In the genomic region with DNA sequence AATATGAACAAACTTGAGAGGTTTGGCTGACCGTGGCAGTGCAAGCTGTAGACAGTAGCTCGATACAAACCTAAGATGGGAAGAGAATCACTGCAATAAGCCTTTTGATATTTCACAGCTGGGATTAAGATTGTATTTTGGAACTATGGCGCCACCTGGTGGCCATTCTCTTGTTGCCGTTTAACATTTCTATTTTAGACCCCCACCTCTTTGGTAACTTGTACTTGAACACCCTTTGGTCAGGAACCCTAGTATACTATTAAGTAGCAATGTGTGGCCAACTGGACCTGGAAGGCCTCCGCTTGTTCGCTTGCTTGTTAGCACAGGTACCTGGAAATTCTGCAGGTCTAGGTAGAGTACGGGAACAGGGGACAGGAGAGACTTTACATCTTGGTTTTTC, we compare ENCODE assay signal across 9 mouse cellular contexts. TPM values are rescaled to one million over a fixed set of nuclear protein-coding genes. Genes with fewer than 3 reads are reported as not detected.
A peak's percentile ranks its signal among the peaks of the same experiment; 100 is the strongest.
DNase-seq lines count a peak whose midpoint lies in the region; ATAC-seq and TF ChIP-seq lines count a peak whose summit lies in the region.
"Had no signal": no experiment of that assay in that cellular context is flagged by ENCODE, and none has a peak within 500 bp of the region (broad histone marks: within the 10 kb centered on the region; RNA-seq: fewer than 3 reads in every experiment).

No protein-coding gene starts in this region.

- no peak for TF ChIP-seq EP300 in stomach, postnatal 0 days (optimal IDR thresholded peaks at IDR 0.05)

- H3K4me1 ChIP-seq in forebrain, embryonic 16.5 days (replicated peaks; ENCODE audit: control insufficient read depth, insufficient read depth, low read length) = no peaks in the 10 kb centered on the region
- H3K4me1 ChIP-seq in intestine, postnatal 0 days (replicated peaks; ENCODE audit: control insufficient read depth, insufficient read depth, low read length) = no peaks in the 10 kb centered on the region
- no peaks in the 10 kb centered on the region for H3K4me1 ChIP-seq in liver, embryonic 13.5 days (replicated peaks)
- H3K4me1 ChIP-seq in neural tube, embryonic 13.5 days (replicated peaks) = no peaks in the 10 kb centered on the region
- H3K4me1 ChIP-seq in stomach, postnatal 0 days (replicated peaks; ENCODE audit: control insufficient read depth, insufficient read depth) = no peaks in the 10 kb centered on the region
- H3K4me1 ChIP-seq: embryonic facial prominence, embryonic 12.5 days had no signal

- no peaks in the 10 kb centered on the region for H3K36me3 ChIP-seq in forebrain, embryonic 16.5 days (ENCODE audit: control insufficient read depth, insufficient read depth)
- H3K36me3 ChIP-seq in intestine, postnatal 0 days (ENCODE audit: control insufficient read depth, insufficient read depth) = no peaks in the 10 kb centered on the region
- no peaks in the 10 kb centered on the region for H3K36me3 ChIP-seq in liver, embryonic 13.5 days
- no peaks in the 10 kb centered on the region for H3K36me3 ChIP-seq in neural tube, embryonic 13.5 days
- no peaks in the 10 kb centered on the region for H3K36me3 ChIP-seq in stomach, postnatal 0 days (ENCODE audit: control insufficient read depth, insufficient read depth, low read length)
- H3K36me3 ChIP-seq: embryonic facial prominence, embryonic 12.5 days had no signal

- ATAC-seq in forebrain, embryonic 16.5 days = peak; percentile 47
- ATAC-seq in intestine, postnatal 0 days = no peak
- no peak for ATAC-seq in liver, embryonic 13.5 days (ENCODE audit: low read depth)
- ATAC-seq in neural tube, embryonic 13.5 days (ENCODE audit: low read depth) = peak; percentile 43; the same call in 1 of the 2 replicates
- peak; percentile 47; the same call in 1 of the 2 replicates for ATAC-seq in stomach, postnatal 0 days (ENCODE audit: low FRiP score, low TSS enrichment)

- DNase-seq in left cerebral cortex, adult 18-20 months (ENCODE audit: low spot score in 2 of 2) = peak; percentile 65 to 76
- DNase-seq in left cerebral cortex, adult 11 months (ENCODE audit: low spot score) = no peak
- peak; percentile 41 for DNase-seq in cerebellum, adult 11 months
- peak; percentile 25 for DNase-seq in liver, embryonic 13.5 days
- peak; percentile 76 for DNase-seq in stomach, postnatal 0 days (ENCODE audit: low spot score)

- TF ChIP-seq CTCF in intestine, postnatal 0 days (IDR thresholded peaks at IDR 0.05; ENCODE audit: low read depth) = peak; percentile 86
- peak; percentile 91 for TF ChIP-seq CTCF in stomach, postnatal 0 days (IDR thresholded peaks at IDR 0.05; ENCODE audit: low read depth)

- WGBS in forebrain, embryonic 16.5 days = 23% methylated on average over 7 of the region's 7 CpGs
- WGBS in intestine, postnatal 0 days = 19% methylated on average over 7 of the region's 7 CpGs
- 16% methylated on average over 7 of the region's 7 CpGs for WGBS in liver, embryonic 13.5 days (ENCODE audit: insufficient replicate concordance)
- WGBS in neural tube, embryonic 13.5 days = 22% methylated on average over 7 of the region's 7 CpGs
- 19% methylated on average over 7 of the region's 7 CpGs for WGBS in stomach, postnatal 0 days

- no peak overlapping the region for H3K9ac ChIP-seq in forebrain, embryonic 16.5 days (replicated peaks; ENCODE audit: low read depth, low read length)
- H3K9ac ChIP-seq in intestine, postnatal 0 days (ENCODE audit: low read depth, low read length) = no peak overlapping the region
- H3K9ac ChIP-seq in liver, embryonic 13.5 days = no peak overlapping the region
- no peak overlapping the region for H3K9ac ChIP-seq in neural tube, embryonic 13.5 days
- H3K9ac ChIP-seq in stomach, postnatal 0 days (ENCODE audit: low read length) = no peak overlapping the region
- H3K9ac ChIP-seq: embryonic facial prominence, embryonic 12.5 days had no signal

- no peaks in the 10 kb centered on the region for H3K9me3 ChIP-seq in forebrain, embryonic 16.5 days (ENCODE audit: control insufficient read depth, low read length)
- no peaks in the 10 kb centered on the region for H3K9me3 ChIP-seq in intestine, postnatal 0 days (ENCODE audit: control insufficient read depth)
- H3K9me3 ChIP-seq in liver, embryonic 13.5 days (replicated peaks) = no peaks in the 10 kb centered on the region
- no peaks in the 10 kb centered on the region for H3K9me3 ChIP-seq in neural tube, embryonic 13.5 days
- no peaks in the 10 kb centered on the region for H3K9me3 ChIP-seq in stomach, postnatal 0 days (ENCODE audit: control insufficient read depth, low read length)
- H3K9me3 ChIP-seq: embryonic facial prominence, embryonic 12.5 days had no signal

- no peak overlapping the region for H3K4me3 ChIP-seq in forebrain, embryonic 16.5 days (replicated peaks; ENCODE audit: low read length)
- no peak overlapping the region for H3K4me3 ChIP-seq in intestine, postnatal 0 days (ENCODE audit: low read depth, low read length)
- no peak overlapping the region for H3K4me3 ChIP-seq in liver, embryonic 13.5 days (replicated peaks)
- no peak overlapping the region for H3K4me3 ChIP-seq in neural tube, embryonic 13.5 days
- no peak overlapping the region for H3K4me3 ChIP-seq in stomach, postnatal 0 days (ENCODE audit: low read depth, low read length)
- H3K4me3 ChIP-seq: embryonic facial prominence, embryonic 12.5 days had no signal

- no peaks in the 10 kb centered on the region for H3K27me3 ChIP-seq in forebrain, embryonic 16.5 days (replicated peaks; ENCODE audit: control insufficient read depth, insufficient read depth, low read length)
- H3K27me3 ChIP-seq in intestine, postnatal 0 days (replicated peaks; ENCODE audit: control insufficient read depth, insufficient read depth, low read length) = no peaks in the 10 kb centered on the region
- H3K27me3 ChIP-seq in liver, embryonic 13.5 days = no peaks in the 10 kb centered on the region
- no peaks in the 10 kb centered on the region for H3K27me3 ChIP-seq in neural tube, embryonic 13.5 days
- no peaks in the 10 kb centered on the region for H3K27me3 ChIP-seq in stomach, postnatal 0 days (ENCODE audit: control insufficient read depth, insufficient read depth, low read length)
- H3K27me3 ChIP-seq: embryonic facial prominence, embryonic 12.5 days had no signal

- no peak overlapping the region for H3K4me2 ChIP-seq in forebrain, embryonic 16.5 days (ENCODE audit: low read length)
- H3K4me2 ChIP-seq in intestine, postnatal 0 days (replicated peaks; ENCODE audit: low read depth) = no peak overlapping the region
- no peak overlapping the region for H3K4me2 ChIP-seq in liver, embryonic 13.5 days
- H3K4me2 ChIP-seq in neural tube, embryonic 13.5 days = no peak overlapping the region
- H3K4me2 ChIP-seq in stomach, postnatal 0 days (replicated peaks; ENCODE audit: low read depth) = no peak overlapping the region
- H3K4me2 ChIP-seq: embryonic facial prominence, embryonic 12.5 days had no signal

- H3K27ac ChIP-seq in forebrain, embryonic 16.5 days (ENCODE audit: low read length) = no peak overlapping the region
- no peak overlapping the region for H3K27ac ChIP-seq in intestine, postnatal 0 days (ENCODE audit: low read depth, low read length)
- no peak overlapping the region for H3K27ac ChIP-seq in liver, embryonic 13.5 days
- H3K27ac ChIP-seq in neural tube, embryonic 13.5 days (replicated peaks) = no peak overlapping the region
- no peak overlapping the region for H3K27ac ChIP-seq in stomach, postnatal 0 days (replicated peaks)
- H3K27ac ChIP-seq: embryonic facial prominence, embryonic 12.5 days had no signal

RNA-seq across cellular contexts. Expression of a gene that starts 33.2 kb away (rescaled TPM):
- 1 to 10 TPM; 1.5 to 4.3 TPM for total RNA-seq in left cerebral cortex, adult 18-20 months (2021)
- polyA plus RNA-seq in forebrain, embryonic 16.5 days (2015; fragmentation: Nextera tagmentation; extraction: Ambion mirVana) = 0.11 and 0.35 TPM in 2 replicates
- polyA plus RNA-seq in intestine, postnatal 0 days (2015; fragmentation: Nextera tagmentation; extraction: Ambion mirVana) = 0.20 and 0.37 TPM in 2 replicates
- 0.08 and 0.13 TPM in 2 replicates for polyA plus RNA-seq in liver, embryonic 13.5 days (2015; fragmentation: Nextera tagmentation; extraction: Ambion mirVana)
- polyA plus RNA-seq in neural tube, embryonic 13.5 days (2015; fragmentation: Nextera tagmentation; extraction: Ambion mirVana) = 0.48 and 0.49 TPM in 2 replicates
- 0.16 and 0.40 TPM in 2 replicates for polyA plus RNA-seq in stomach, postnatal 0 days (2015; fragmentation: Nextera tagmentation; extraction: Ambion mirVana)

Comparison
In these comparisons a context has a peak if more than half of its experiments do, and no peak if none do; other contexts are left out.
1. ATAC-seq: peak in forebrain, embryonic 16.5 days (single experiment), neural tube, embryonic 13.5 days (single experiment) and stomach, postnatal 0 days (single experiment); none in intestine, postnatal 0 days (single experiment) and liver, embryonic 13.5 days (single experiment).